Mouse (Mus musculus) midbrain, postnatal 0 days (tissue): ENCODE measurements at regions not wholly inside any gene's neighbourhood (a gene's known extent, or its start where the extent isn't known, plus 50 kb on each side); places are given as distances from the start of the nearest gene placed in this dataset.

Experiments
- ATAC-seq: fragments of 200-750 bp; cut with Nextera tagmentation; 2 replicates; pipeline ENCODE4 v1.8.0; 2017; ENCODE audit warnings: moderate number of reproducible peaks, mild to moderate bottlenecking, moderate TSS enrichment, moderate library complexity; ENCODE audit not compliant: low FRiP score
- DNase-seq: peaks from one replicate; pipeline ENCODE4 v3.0.0-alpha.2; 2015; ENCODE audit warnings: low spot score
- H3K27ac ChIP-seq: fragments of 300-500 bp; sonication (generic); 2 replicates; pipeline ENCODE4 v1.5.1; 2014; ENCODE audit warnings: low read depth, mild to moderate bottlenecking, low read length, mixed read lengths
- H3K27me3 ChIP-seq: fragments of 300-500 bp; sonication (generic); 2 replicates; pipeline ENCODE4 v1.6.1; 2014; ENCODE audit warnings: low read length, control low read depth, mixed read lengths; ENCODE audit not compliant: insufficient read depth
- H3K36me3 ChIP-seq: fragments of 300-500 bp; sonication (generic); 2 replicates; pipeline ENCODE4 v1.6.1; 2014; ENCODE audit warnings: low read length, control low read depth, mixed read lengths; ENCODE audit not compliant: insufficient read depth
- H3K4me1 ChIP-seq: fragments of 300-500 bp; sonication (generic); 2 replicates; pipeline ENCODE4 v1.6.1; 2014; ENCODE audit warnings: mild to moderate bottlenecking, control low read depth, antibody characterized with exemption, low read length, mixed read lengths; ENCODE audit not compliant: insufficient read depth
- H3K4me2 ChIP-seq: fragments of 300-500 bp; sonication (generic); 2 replicates; pipeline ENCODE4 v1.6.1; 2014; ENCODE audit warnings: low read depth, mild to moderate bottlenecking, low read length, mixed read lengths; ENCODE audit not compliant: poor library complexity, severe bottlenecking
- H3K4me3 ChIP-seq: fragments of 300-500 bp; sonication (generic); 2 replicates; pipeline ENCODE4 v1.5.1; 2014; ENCODE audit warnings: low read depth, mild to moderate bottlenecking, low read length, moderate library complexity
- H3K9ac ChIP-seq: fragments of 300-500 bp; sonication (generic); replicated peaks from 2 replicates; pipeline ENCODE4 v1.6.1; 2014; ENCODE audit warnings: mild to moderate bottlenecking, low read length, moderate library complexity, mixed read lengths; ENCODE audit not compliant: poor library complexity, severe bottlenecking
- H3K9me3 ChIP-seq: fragments of 300-500 bp; sonication (generic); 2 replicates; pipeline ENCODE4 v1.6.1; 2016; ENCODE audit warnings: low read length, control low read depth
- CTCF ChIP-seq: IDR thresholded peaks from 2 replicates; pipeline ENCODE4 v1.5.1; 2016; ENCODE audit warnings: antibody characterized with exemption, mild to moderate bottlenecking
- WGBS: fragments of 180-500 bp; shearing (Covaris S2); extraction: QIAGEN DNeasy Blood & Tissue Kit; methylation state at CpG from one replicate; pipeline ENCODE4 v1.1.7; 2014; 5-methylcytosine and 5-hydroxymethylcytosine counted together

DNA sequence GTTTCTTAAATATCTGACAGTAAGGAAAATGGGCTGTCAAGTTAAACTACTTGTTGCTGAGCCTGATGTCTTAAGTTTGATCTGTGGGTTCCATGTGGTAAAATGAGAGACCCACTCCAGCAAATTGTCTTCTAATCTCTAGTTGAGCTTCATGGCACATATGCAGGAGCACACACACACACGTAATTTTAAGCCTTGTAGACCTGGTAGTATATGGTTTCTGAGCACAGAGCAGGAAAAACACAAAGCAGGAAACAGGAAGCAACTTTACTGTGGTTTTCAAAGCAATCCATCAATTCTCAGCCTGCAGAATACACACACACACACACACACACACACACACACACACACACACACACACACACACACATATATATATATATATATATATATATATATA lies 746.8 kb upstream of the Slit2 start:
- H3K27ac ChIP-seq = no peak overlapping the region
- H3K9ac ChIP-seq = no peak overlapping the region
- ATAC-seq (no peak), DNase-seq (no peak)
- H3K4me1 ChIP-seq = no peaks in the 10 kb centered on the region
- H3K27me3 ChIP-seq = no peaks in the 10 kb centered on the region
- no peaks in the 10 kb centered on the region for H3K9me3 ChIP-seq
- no peaks in the 10 kb centered on the region for H3K36me3 ChIP-seq
- H3K4me3 ChIP-seq = no peak overlapping the region
- no peak for TF ChIP-seq CTCF
- 72% methylated on average over 1 of the region's 1 CpGs for WGBS
- no peak overlapping the region for H3K4me2 ChIP-seq

DNA sequence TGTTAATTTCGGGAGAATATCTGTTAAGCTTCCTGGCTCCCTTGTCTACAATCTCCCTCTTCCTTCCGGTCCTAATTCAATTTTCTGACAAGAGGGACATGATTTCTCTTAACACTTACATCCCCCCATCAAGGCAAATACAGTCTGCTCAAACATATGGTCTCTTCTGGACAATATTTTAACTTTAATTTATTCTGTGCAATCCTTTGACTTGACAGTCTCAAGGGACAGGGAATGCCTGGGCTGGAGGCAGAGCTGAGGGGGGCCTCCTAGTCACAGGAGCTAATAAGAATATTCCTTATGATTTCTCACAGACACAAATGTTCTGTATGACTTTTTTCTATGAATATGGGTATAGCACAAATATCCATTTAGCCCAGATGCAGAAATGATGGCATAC lies 742.9 kb upstream of the Slit2 start:
- DNase-seq (no peak), ATAC-seq (no peak)
- Histone ChIP-seq H3K9me3 (no peaks in the 10 kb centered on the region), H3K4me3 (no peak overlapping the region), H3K4me2 (no peak overlapping the region), H3K4me1 (no peaks in the 10 kb centered on the region), H3K36me3 (no peaks in the 10 kb centered on the region), H3K27me3 (no peaks in the 10 kb centered on the region), H3K27ac (no peak overlapping the region), H3K9ac (no peak overlapping the region)
- 61% methylated on average over 2 of the region's 2 CpGs for WGBS
- TF ChIP-seq CTCF = no peak

DNA sequence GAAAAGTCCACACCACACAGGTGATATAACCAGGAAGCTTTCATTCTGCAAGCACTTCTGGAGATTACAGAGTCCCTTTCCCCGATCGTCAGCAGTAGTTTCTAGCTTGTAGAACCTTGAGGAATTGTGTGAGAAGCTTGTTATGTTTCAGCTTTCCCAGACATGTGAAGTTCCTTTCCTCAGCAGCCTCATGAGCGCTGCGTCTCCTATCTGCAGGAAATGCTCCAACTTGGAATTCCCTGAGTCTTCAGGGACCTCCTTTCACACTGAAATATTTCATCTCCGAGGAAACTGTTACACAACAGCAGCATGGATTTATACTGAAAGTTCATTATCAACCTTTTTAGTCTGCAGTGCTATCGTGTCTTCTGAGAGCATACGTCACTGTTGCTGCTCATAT lies 742.4 kb upstream of the Slit2 start:
- Histone ChIP-seq H3K27me3 (no peaks in the 10 kb centered on the region), H3K4me3 (no peak overlapping the region)
- no peak for DNase-seq

DNA sequence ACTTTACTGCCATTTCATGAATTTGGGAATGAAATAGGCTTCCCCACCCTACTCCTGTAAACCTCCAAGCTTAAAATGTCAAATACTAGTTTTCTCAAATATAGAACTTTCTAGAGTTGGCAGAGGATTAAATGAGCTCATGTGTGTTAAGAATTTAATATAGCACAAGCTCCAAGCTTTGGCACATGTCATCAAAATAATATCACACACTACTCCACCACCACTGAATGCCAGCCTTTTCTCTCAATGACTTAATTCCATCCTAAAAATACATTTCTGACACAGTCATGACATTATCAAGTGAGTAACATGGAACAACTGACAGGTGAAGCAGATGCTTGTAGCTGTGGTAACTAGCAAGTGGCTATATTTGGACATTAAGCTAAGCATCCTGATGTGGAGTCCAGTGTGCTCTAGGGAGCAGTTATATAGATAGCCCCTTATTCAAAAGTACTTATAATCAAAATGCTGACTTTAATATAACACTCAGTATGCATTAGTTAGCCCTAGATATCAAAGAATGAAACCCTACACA lies 728.0 kb upstream of the Slit2 start:
- no peak overlapping the region for H3K9ac ChIP-seq
- H3K4me2 ChIP-seq = no peak overlapping the region
- H3K36me3 ChIP-seq = no peaks in the 10 kb centered on the region
- H3K27me3 ChIP-seq = no peaks in the 10 kb centered on the region
- H3K4me3 ChIP-seq = no peak overlapping the region
- TF ChIP-seq CTCF = no peak
- ATAC-seq = peak; percentile 23; the same call in 1 of the 2 replicates
- no peaks in the 10 kb centered on the region for H3K4me1 ChIP-seq
- no peak for DNase-seq
- no peak overlapping the region for H3K27ac ChIP-seq
- H3K9me3 ChIP-seq = no peaks in the 10 kb centered on the region

More for the DNA sequence above, 742.4 kb upstream of the Slit2 start:
- Histone ChIP-seq H3K9me3 (no peaks in the 10 kb centered on the region), H3K9ac (no peak overlapping the region), H3K27ac (no peak overlapping the region), H3K36me3 (no peaks in the 10 kb centered on the region), H3K4me1 (no peaks in the 10 kb centered on the region), H3K4me2 (no peak overlapping the region)
- 67% methylated on average over 7 of the region's 7 CpGs for WGBS
- ATAC-seq = no peak
- no peak for TF ChIP-seq CTCF

DNA sequence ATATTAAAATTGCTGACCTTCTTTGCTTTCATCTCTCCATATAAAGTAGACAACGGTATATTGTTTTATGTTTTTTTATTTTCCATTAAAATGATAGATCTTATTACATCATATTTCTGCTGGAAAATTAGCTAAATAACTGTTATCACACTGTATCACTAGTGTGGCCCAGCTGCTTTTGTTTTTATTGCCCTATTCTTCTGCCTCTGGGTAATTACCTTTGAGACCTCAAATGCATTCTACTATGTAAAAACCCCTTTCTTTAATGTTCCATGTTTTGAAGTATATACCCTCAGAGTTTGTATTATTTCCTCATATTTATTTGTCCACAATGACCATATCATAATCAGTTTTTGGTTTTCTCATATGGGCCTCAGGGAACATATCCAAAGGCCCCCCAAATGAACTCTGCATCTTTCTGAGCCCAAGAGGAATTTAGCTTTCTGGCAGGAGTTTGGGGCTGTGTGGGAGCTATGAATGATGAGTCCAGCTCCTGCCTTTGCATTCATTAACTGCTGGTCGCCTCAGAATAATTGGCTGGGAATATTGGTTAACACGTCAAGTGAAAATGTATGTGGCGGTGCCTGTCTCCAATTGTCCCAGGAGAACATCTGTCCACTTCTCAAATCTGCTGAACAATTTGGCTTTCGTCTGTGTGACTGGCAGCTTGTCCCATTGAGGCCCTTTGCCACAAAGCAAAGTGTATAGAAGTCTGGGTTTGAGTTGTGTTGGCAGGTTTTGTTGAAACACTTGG lies 721.1 kb upstream of the Slit2 start:
- no peak for TF ChIP-seq CTCF
- DNase-seq (peak; percentile 20), ATAC-seq (no peak)
- Histone ChIP-seq H3K4me3 (no peak overlapping the region), H3K4me2 (no peak overlapping the region), H3K9ac (no peak overlapping the region), H3K36me3 (no peaks in the 10 kb centered on the region), H3K9me3 (no peaks in the 10 kb centered on the region), H3K27ac (no peak overlapping the region), H3K27me3 (no peaks in the 10 kb centered on the region), H3K4me1 (no peaks in the 10 kb centered on the region)
- WGBS = 39% methylated on average over 5 of the region's 5 CpGs

DNA sequence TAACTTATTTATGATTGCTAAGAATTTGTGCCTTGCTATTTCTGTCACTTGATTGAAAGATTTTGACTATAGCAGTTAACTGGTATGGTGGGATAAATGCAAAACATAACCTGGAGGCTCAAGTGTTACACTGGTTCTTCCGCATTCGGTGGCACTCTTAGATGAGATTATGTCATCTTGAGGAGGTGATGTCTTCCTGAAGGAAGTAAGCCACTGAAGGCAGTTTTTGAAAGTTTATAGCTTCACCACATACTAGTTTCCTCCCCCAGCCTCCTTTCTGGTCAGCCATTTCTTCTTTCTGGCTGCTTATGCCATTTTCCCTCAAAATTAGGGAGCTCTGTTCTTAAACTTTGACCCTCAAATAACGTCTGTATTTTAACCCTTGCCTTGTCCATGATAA lies 710.3 kb upstream of the Slit2 start:
- ATAC-seq = no peak
- Histone ChIP-seq H3K9me3 (no peaks in the 10 kb centered on the region), H3K27ac (no peak overlapping the region), H3K4me2 (no peak overlapping the region), H3K4me3 (no peak overlapping the region), H3K36me3 (no peaks in the 10 kb centered on the region), H3K9ac (no peak overlapping the region), H3K27me3 (no peaks in the 10 kb centered on the region), H3K4me1 (no peaks in the 10 kb centered on the region)
- 80% methylated on average over 3 of the region's 3 CpGs for WGBS
- DNase-seq = no peak
- TF ChIP-seq CTCF = no peak
